Mouse (Mus musculus) hindbrain, embryonic 15.5 days (tissue): ENCODE measurements around the gene Msh6. TPM values are rescaled to one million over a fixed set of nuclear protein-coding genes. Genes with fewer than 3 reads are reported as not detected.

Source experiments
- ATAC-seq: fragments of 200-750 bp; cut with Nextera tagmentation; 2 replicates; pipeline ENCODE4 v1.8.0; 2017; ENCODE audit warnings: low read depth, moderate number of reproducible peaks, moderate TSS enrichment; ENCODE audit not compliant: low FRiP score
- H3K27ac ChIP-seq: fragments of 300-500 bp; sonication (generic); replicated peaks from 2 replicates; pipeline ENCODE4 v1.5.1; 2015; ENCODE audit warnings: mild to moderate bottlenecking, inconsistent platforms
- H3K27me3 ChIP-seq: fragments of 300-500 bp; sonication (generic); 2 replicates; pipeline ENCODE4 v1.6.1; 2015; ENCODE audit warnings: control low read depth, inconsistent platforms
- H3K36me3 ChIP-seq: fragments of 300-500 bp; sonication (generic); 2 replicates; pipeline ENCODE4 v1.6.1; 2015; ENCODE audit warnings: control low read depth, inconsistent platforms
- H3K4me1 ChIP-seq: fragments of 300-500 bp; sonication (generic); replicated peaks from 2 replicates; pipeline ENCODE4 v1.6.1; 2015; ENCODE audit warnings: control low read depth, inconsistent platforms
- H3K4me2 ChIP-seq: fragments of 300-500 bp; sonication (generic); 2 replicates; pipeline ENCODE4 v1.6.1; 2015; ENCODE audit warnings: moderate library complexity, mild to moderate bottlenecking, inconsistent platforms
- H3K4me3 ChIP-seq: fragments of 300-500 bp; sonication (generic); 2 replicates; pipeline ENCODE4 v1.5.1; 2015; ENCODE audit warnings: mild to moderate bottlenecking, inconsistent platforms
- H3K9ac ChIP-seq: fragments of 300-500 bp; sonication (generic); 2 replicates; pipeline ENCODE4 v1.6.1; 2015; ENCODE audit warnings: inconsistent platforms
- H3K9me3 ChIP-seq: fragments of 300-500 bp; sonication (generic); 2 replicates; pipeline ENCODE4 v1.6.1; 2016; ENCODE audit warnings: control low read depth, inconsistent platforms
- WGBS: fragments of 180-500 bp; shearing (Covaris S2); methylation state at CpG from one replicate; pipeline ENCODE4 v1.1.7; 2015; 5-methylcytosine and 5-hydroxymethylcytosine counted together
- polyA plus RNA-seq: library from polyadenylated mRNA; unstranded; fragments of >200 nt; fragmentation: Nextera tagmentation; extraction: Ambion mirVana; gene quantifications from 2 replicates; pipeline ENCODE4 v1.2.1, GENCODE M21; 2015

Msh6 gene
- polyA plus RNA-seq, 1 experiment from 2014 or later: 31.8 TPM

- H3K36me3 ChIP-seq: no peaks in the 10 kb centered on the region
- H3K4me3 ChIP-seq: no peak overlapping the region
- no peaks in the 10 kb centered on the region for H3K27me3 ChIP-seq
- peaks cover 15% of the 10 kb centered on the region; the same call in 1 of the 2 replicates for H3K4me1 ChIP-seq
- WGBS: 93% methylated on average over 4 of the region's 4 CpGs
- no peak for ATAC-seq
- no peak overlapping the region for H3K4me2 ChIP-seq
- no peaks in the 10 kb centered on the region for H3K9me3 ChIP-seq
- no peak overlapping the region for H3K27ac ChIP-seq
- no peak overlapping the region for H3K9ac ChIP-seq
These were observed 59.6 kb downstream of the Msh6 start for GRCm38 (mm10) chr17:88034418-88034817.

Other genes with a start within 250 kb of the Msh6 start
- 0.77 and 1.2 TPM in 2 replicates for gene Kcnk12, start 177.1 kb upstream of the Msh6 start, polyA plus RNA-seq
- not detected in 2 replicates for gene Rpl36-ps4, start 54.1 kb upstream of the Msh6 start, polyA plus RNA-seq
- gene Fbxo11, start 90.2 kb downstream of the Msh6 start, polyA plus RNA-seq: 31.5 and 33.0 TPM in 2 replicates